Mouse (Mus musculus) liver, postnatal 0 days (tissue): ENCODE measurements around the gene Magee1.

ENCODE experiments used
- CTCF ChIP-seq: sonication (generic); IDR thresholded peaks from 2 replicates; pipeline ENCODE4 v1.5.1; 2016; ENCODE audit warnings: antibody characterized with exemption, low read depth
- EP300 ChIP-seq: IDR thresholded peaks from 2 replicates; pipeline ENCODE4 v1.6.1; 2016; ENCODE audit warnings: antibody characterized with exemption, low read depth, mild to moderate bottlenecking

- peak; percentile 15; the same call in 1 of the 2 replicates for TF ChIP-seq CTCF
- no peak for TF ChIP-seq EP300
These were observed 4.7 kb downstream of the Magee1 start for GRCm38 (mm10) chrX:105124903-105125302.
